Comparison of ENCODE assay signal across 22 mouse cellular contexts in the genomic region with DNA sequence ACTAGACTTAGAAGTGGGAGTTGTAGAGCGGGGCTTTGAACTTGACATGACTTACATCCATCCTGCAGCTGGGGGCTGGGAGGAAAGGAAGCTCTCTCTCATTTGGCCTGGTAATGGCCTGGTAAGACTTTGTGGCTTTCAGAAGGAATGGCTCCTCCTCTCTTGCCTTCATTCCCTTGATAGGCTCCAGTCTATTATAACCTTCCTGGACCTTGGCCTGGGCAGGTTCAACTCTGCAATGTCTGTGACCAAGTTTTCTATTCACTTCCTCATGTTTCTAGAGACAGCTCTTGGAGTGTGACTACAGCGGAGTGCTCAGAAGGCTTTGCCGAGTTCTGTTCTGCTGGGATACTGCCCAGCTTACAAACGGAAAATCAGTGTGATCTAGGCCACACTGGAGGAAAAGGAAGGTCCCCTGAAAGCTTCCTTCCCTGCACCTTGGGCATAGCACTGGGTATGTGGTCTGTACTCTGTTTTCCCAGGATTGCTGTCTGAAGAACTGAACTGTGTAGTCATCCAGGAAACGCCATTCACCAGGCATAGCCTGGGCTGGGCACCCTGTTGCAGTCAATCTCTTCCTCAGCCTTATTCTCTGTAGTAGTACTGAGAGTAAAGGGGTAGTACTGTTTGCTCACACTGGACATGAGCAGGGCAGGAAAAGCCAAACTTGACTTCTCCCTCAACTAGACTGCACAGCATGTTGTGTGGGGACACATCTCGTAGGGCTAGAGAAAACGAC. TPM values are rescaled to one million over a fixed set of nuclear protein-coding genes. Genes with fewer than 3 reads are reported as not detected.
DNase-seq lines count a peak whose midpoint lies in the region; ATAC-seq lines count a peak whose summit lies in the region.
"Had no signal": no experiment of that assay in that cellular context is flagged by ENCODE, and none has a peak within 500 bp of the region (broad histone marks: within the 10 kb centered on the region; RNA-seq: fewer than 3 reads in every experiment).

No protein-coding gene starts in this region.

- no peak overlapping the region for H3K4me2 ChIP-seq in kidney, embryonic 14.5 days (replicated peaks; ENCODE audit: low read depth, low read length)
- peak overlapping the region; percentile 32; the same call in 1 of the 2 replicates for H3K4me2 ChIP-seq in intestine, embryonic 16.5 days (ENCODE audit: low read depth, low read length)
- H3K4me2 ChIP-seq: embryonic facial prominence, embryonic 15.5 days; hindbrain, embryonic 15.5 days; liver, embryonic 13.5 days had no signal

- no peaks in the 10 kb centered on the region for H3K9me3 ChIP-seq in kidney, embryonic 14.5 days (ENCODE audit: control insufficient read depth, low read length)
- no peaks in the 10 kb centered on the region for H3K9me3 ChIP-seq in intestine, embryonic 16.5 days (ENCODE audit: control insufficient read depth, low read length)
- H3K9me3 ChIP-seq: embryonic facial prominence, embryonic 15.5 days; heart, embryonic 10.5 days; hindbrain, embryonic 15.5 days; liver, embryonic 13.5 days had no signal

- WGBS in kidney, embryonic 14.5 days, result 83% methylated on average over 7 of the region's 7 CpGs
- 74% methylated on average over 7 of the region's 7 CpGs for WGBS in intestine, embryonic 16.5 days

- H3K36me3 ChIP-seq in kidney, embryonic 14.5 days (ENCODE audit: control insufficient read depth, insufficient read depth, low read length), result peaks cover 34% of the 10 kb centered on the region
- H3K36me3 ChIP-seq in intestine, embryonic 16.5 days (ENCODE audit: control insufficient read depth, insufficient read depth, low read length), result no peaks in the 10 kb centered on the region

- no peaks in the 10 kb centered on the region for H3K27me3 ChIP-seq in kidney, embryonic 14.5 days (ENCODE audit: control insufficient read depth, insufficient read depth, low read length)
- H3K27me3 ChIP-seq in intestine, embryonic 16.5 days (replicated peaks; ENCODE audit: control insufficient read depth, insufficient read depth, low read length), result no peaks in the 10 kb centered on the region
- H3K27me3 ChIP-seq: embryonic facial prominence, embryonic 15.5 days; hindbrain, embryonic 15.5 days; liver, embryonic 13.5 days had no signal

- H3K9ac ChIP-seq in kidney, embryonic 14.5 days (ENCODE audit: low read depth, low read length), result no peak overlapping the region
- peak overlapping the region; percentile 34; the same call in 1 of the 2 replicates for H3K9ac ChIP-seq in intestine, embryonic 16.5 days (ENCODE audit: low read depth, low read length)
- H3K9ac ChIP-seq: embryonic facial prominence, embryonic 15.5 days; hindbrain, embryonic 15.5 days; liver, embryonic 13.5 days had no signal

- ATAC-seq in kidney, embryonic 14.5 days (ENCODE audit: low FRiP score, low TSS enrichment), result no peak
- peak; percentile 82 for ATAC-seq in intestine, embryonic 16.5 days
- ATAC-seq: activated CD4-positive, CD25-positive, alpha-beta regulatory T cell, adult 4 months; forebrain, embryonic 16.5 days had no signal

- H3K4me3 ChIP-seq in kidney, embryonic 14.5 days (ENCODE audit: low read length), result no peak overlapping the region
- H3K4me3 ChIP-seq in intestine, embryonic 16.5 days (ENCODE audit: low read length), result 0 out of 2 replicates have a peak overlapping the region, but pooled peaks have one; percentile 8
- H3K4me3 ChIP-seq: embryonic facial prominence, embryonic 15.5 days; heart, embryonic 10.5 days; hindbrain, embryonic 15.5 days; liver, embryonic 13.5 days had no signal

- no peak overlapping the region for H3K27ac ChIP-seq in kidney, embryonic 14.5 days (ENCODE audit: low read depth, low read length)
- peak overlapping the region; percentile 95 for H3K27ac ChIP-seq in intestine, embryonic 16.5 days (ENCODE audit: low read length)
- H3K27ac ChIP-seq: embryonic facial prominence, embryonic 15.5 days; heart, embryonic 10.5 days; hindbrain, embryonic 15.5 days; liver, embryonic 13.5 days had no signal

- H3K4me1 ChIP-seq in kidney, embryonic 14.5 days (ENCODE audit: control insufficient read depth, insufficient read depth, low read length), result peaks cover 11% of the 10 kb centered on the region
- peaks cover 10% of the 10 kb centered on the region for H3K4me1 ChIP-seq in intestine, embryonic 16.5 days (ENCODE audit: control insufficient read depth, insufficient read depth, low read length)

- DNase-seq in kidney, adult 8-10 months, result peak; percentile 50 to 52
- peak; percentile 51 to 53 for DNase-seq in kidney, postnatal 36 days
- peak; percentile 30 for DNase-seq in yolk sac, embryonic 10.5 days (ENCODE audit: low spot score)
- no peak for DNase-seq in left cerebral cortex, adult 8-10 months (ENCODE audit: low spot score in 2 of 2)
- no peak for DNase-seq in embryo, embryonic 9.5 days (ENCODE audit: extremely low spot score)
- DNase-seq: adrenal gland, postnatal 14 days; B cell, adult 2 months; cerebellum, adult 2 months; gastrocnemius, postnatal 10 days; heart, postnatal 4 days; layer of hippocampus, postnatal 36 days; liver, embryonic 13.5 days; lung, adult 2 months; lung, postnatal 14 days; thymus, postnatal 14 days had no signal

RNA-seq across cellular contexts. Expression of a gene that starts 3.7 kb away (rescaled TPM):
- 0.54 and 0.91 TPM in 2 replicates for polyA plus RNA-seq in kidney, embryonic 14.5 days (2014; fragmentation: Nextera tagmentation; extraction: Ambion mirVana)
- polyA plus RNA-seq in intestine, embryonic 16.5 days (2015; fragmentation: Nextera tagmentation; extraction: Ambion mirVana), result 3.0 and 3.1 TPM in 2 replicates
- total RNA-seq in left cerebral cortex, adult 8-10 months (2022), result 1 to 10 TPM; 1.8 to 7.6 (median 2.9) TPM
- total RNA-seq: adrenal gland, postnatal 14 days had no signal

RNA-seq across cellular contexts. Expression of a gene that starts 6.3 kb away (rescaled TPM):
- polyA plus RNA-seq in kidney, embryonic 14.5 days (2014; fragmentation: Nextera tagmentation; extraction: Ambion mirVana), result 9.1 and 11.9 TPM in 2 replicates
- polyA plus RNA-seq in intestine, embryonic 16.5 days (2015; fragmentation: Nextera tagmentation; extraction: Ambion mirVana), result 41.0 and 41.5 TPM in 2 replicates
- total RNA-seq in left cerebral cortex, adult 8-10 months (2022), result 10 to 100 TPM; 21.9 to 27.3 (median 24.6) TPM

RNA-seq across cellular contexts. Expression of a gene that starts 18.5 kb away (rescaled TPM):
- polyA plus RNA-seq in kidney, embryonic 14.5 days (2014; fragmentation: Nextera tagmentation; extraction: Ambion mirVana), result 55.3 and 66.5 TPM in 2 replicates
- 173 and 203 TPM in 2 replicates for polyA plus RNA-seq in intestine, embryonic 16.5 days (2015; fragmentation: Nextera tagmentation; extraction: Ambion mirVana)
- 10 to 100 TPM; 11.3 to 23.7 (median 17.9) TPM for total RNA-seq in left cerebral cortex, adult 8-10 months (2022)

RNA-seq across cellular contexts. Expression of a gene that starts 25.7 kb away (rescaled TPM):
- polyA plus RNA-seq in kidney, embryonic 14.5 days (2014; fragmentation: Nextera tagmentation; extraction: Ambion mirVana), result 64.3 and 72.8 TPM in 2 replicates
- polyA plus RNA-seq in intestine, embryonic 16.5 days (2015; fragmentation: Nextera tagmentation; extraction: Ambion mirVana), result 33.8 and 41.6 TPM in 2 replicates
- 1 to 10 TPM; 1.8 to 2.7 (median 2.4) TPM for total RNA-seq in left cerebral cortex, adult 8-10 months (2022)

RNA-seq across cellular contexts. Expression of a gene that starts 39.6 kb away (rescaled TPM):
- 131 and 142 TPM in 2 replicates for polyA plus RNA-seq in kidney, embryonic 14.5 days (2014; fragmentation: Nextera tagmentation; extraction: Ambion mirVana)
- polyA plus RNA-seq in intestine, embryonic 16.5 days (2015; fragmentation: Nextera tagmentation; extraction: Ambion mirVana), result 130 and 132 TPM in 2 replicates
- total RNA-seq in left cerebral cortex, adult 8-10 months (2022), result 10 to 100 TPM; 70.7 to 86.3 (median 81.6) TPM

Comparison
In these comparisons a context has a peak if more than half of its experiments do, and no peak if none do; other contexts are left out.
1. DNase-seq: peak in kidney, adult 8-10 months (2 of 2), kidney, postnatal 36 days (2 of 2) and yolk sac, embryonic 10.5 days (single experiment); none in left cerebral cortex, adult 8-10 months (0 of 2) and embryo, embryonic 9.5 days (single experiment).